Mouse (Mus musculus) midbrain, embryonic 14.5 days (tissue): ENCODE results near the gene Akt2. TPM values are rescaled to one million over a fixed set of nuclear protein-coding genes. Genes with fewer than 3 reads are reported as not detected.

Experiments used
- ATAC-seq: fragments of 200-750 bp; cut with Nextera tagmentation; 2 replicates; pipeline ENCODE4 v1.8.0; 2017; ENCODE audit warnings: moderate number of reproducible peaks, moderate library complexity; ENCODE audit not compliant: low FRiP score, low TSS enrichment
- DNase-seq: peaks from one replicate; pipeline ENCODE4 v3.0.0-alpha.2; 2015
- H3K27ac ChIP-seq: fragments of 300-500 bp; sonication (generic); replicated peaks from 2 replicates; pipeline ENCODE4 v1.5.1; 2014; ENCODE audit warnings: mild to moderate bottlenecking, low read depth, low read length, moderate library complexity
- H3K27me3 ChIP-seq: fragments of 300-500 bp; sonication (generic); 2 replicates; pipeline ENCODE4 v1.6.1; 2014; ENCODE audit warnings: low read length, control low read depth, mixed read lengths; ENCODE audit not compliant: control insufficient read depth, insufficient read depth
- H3K36me3 ChIP-seq: fragments of 300-500 bp; sonication (generic); 2 replicates; pipeline ENCODE4 v1.6.1; 2014; ENCODE audit warnings: low read length, control low read depth; ENCODE audit not compliant: control insufficient read depth, insufficient read depth
- H3K4me1 ChIP-seq: fragments of 300-500 bp; sonication (generic); 2 replicates; pipeline ENCODE4 v1.6.1; 2014; ENCODE audit warnings: mild to moderate bottlenecking, antibody characterized with exemption, low read length, control low read depth; ENCODE audit not compliant: control insufficient read depth, insufficient read depth
- H3K4me2 ChIP-seq: fragments of 300-500 bp; sonication (generic); 2 replicates; pipeline ENCODE4 v1.6.1; 2014; ENCODE audit warnings: mild to moderate bottlenecking, low read length, moderate library complexity
- H3K4me3 ChIP-seq: fragments of 300-500 bp; sonication (generic); replicated peaks from 2 replicates; pipeline ENCODE4 v1.5.1; 2014; ENCODE audit warnings: low read depth, low read length
- H3K9ac ChIP-seq: fragments of 300-500 bp; sonication (generic); replicated peaks from 2 replicates; pipeline ENCODE4 v1.6.1; 2014; ENCODE audit warnings: mild to moderate bottlenecking, low read length, moderate library complexity
- H3K9me3 ChIP-seq: fragments of 300-500 bp; sonication (generic); 2 replicates; pipeline ENCODE4 v1.6.1; 2016; ENCODE audit warnings: low read length, control low read depth, mixed read lengths; ENCODE audit not compliant: control insufficient read depth
- WGBS: fragments of 180-500 bp; shearing (Covaris S2); extraction: QIAGEN DNeasy Blood & Tissue Kit; methylation state at CpG from one replicate; pipeline ENCODE4 v1.1.7; 2014; 5-methylcytosine and 5-hydroxymethylcytosine counted together
- polyA plus RNA-seq: library from polyadenylated mRNA; unstranded; fragments of >200 nt; fragmentation: Nextera tagmentation; extraction: Ambion mirVana; gene quantifications from 2 replicates; pipeline ENCODE4 v1.2.1, GENCODE M21; 2014

The Akt2 gene
- 51.0 and 67.0 TPM in 2 replicates for polyA plus RNA-seq

DNA sequence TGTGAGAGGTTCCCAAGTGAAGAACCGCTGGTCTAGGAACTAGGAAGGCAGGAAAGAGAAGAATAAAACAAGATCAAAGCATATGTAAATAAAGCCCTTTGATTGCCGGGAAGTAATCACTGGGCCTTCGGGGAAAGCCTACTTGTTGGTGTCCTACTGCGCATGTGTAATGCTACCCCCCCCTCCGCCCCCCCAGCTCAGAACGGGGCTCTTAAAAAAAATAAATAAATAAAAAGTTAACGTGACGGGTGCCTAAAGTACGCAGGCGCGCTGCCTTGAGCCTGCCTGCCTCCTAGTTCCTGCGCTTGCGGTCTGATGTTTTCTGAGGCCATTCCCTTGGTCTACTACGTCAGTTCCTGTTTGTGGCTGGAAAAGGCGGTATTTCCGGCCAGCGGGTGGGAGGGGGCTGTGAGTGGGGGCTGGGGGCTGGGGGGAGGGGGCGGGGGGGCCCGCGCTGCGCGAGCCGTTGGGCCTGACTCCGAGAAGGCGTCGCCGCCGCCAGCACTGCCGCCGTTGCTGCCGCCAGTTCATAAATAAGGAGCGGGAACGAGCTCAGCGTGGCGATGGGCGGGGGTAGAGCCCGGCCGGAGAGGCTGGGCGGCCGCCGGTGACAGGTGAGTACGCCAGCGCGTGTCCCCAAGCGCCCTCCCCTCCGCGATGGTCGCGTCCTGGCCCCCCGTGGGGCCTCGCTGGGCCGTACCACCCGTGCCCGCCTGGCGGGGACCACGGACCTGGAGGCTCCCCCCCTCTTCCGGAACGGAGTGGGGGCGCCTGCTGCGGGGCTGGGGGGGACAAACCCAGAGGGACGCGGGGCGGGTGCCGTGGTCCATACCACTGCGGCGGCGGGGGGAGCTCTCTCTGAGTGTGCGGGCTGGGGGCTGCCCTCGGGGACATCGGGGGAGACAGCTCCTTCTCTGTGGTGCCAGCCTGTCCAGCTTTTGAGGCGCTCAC, at the start of gene Akt2:
Gene Akt2 (plus strand): TSS at position 287 of the 951 bp plus-strand sequence.
- Histone ChIP-seq H3K27me3 (no peaks in the 10 kb centered on the region), H3K4me2 (peak within 1 kb of the TSS; percentile 81), H3K4me1 (peaks cover 15% of the 10 kb centered on the region), H3K27ac (peak within 1 kb of the TSS; percentile 99), H3K4me3 (peak within 1 kb of the TSS; percentile 72), H3K9me3 (no peaks in the 10 kb centered on the region), H3K9ac (peak within 1 kb of the TSS; percentile 84), H3K36me3 (0 out of 2 replicates have a peak, but pooled peaks cover 4% of the 10 kb centered on the region)
- WGBS, result under 1% methylated on average over 57 of the region's 71 CpGs
- DNase-seq (peak; percentile 97), ATAC-seq (peak; percentile 93)

DNA sequence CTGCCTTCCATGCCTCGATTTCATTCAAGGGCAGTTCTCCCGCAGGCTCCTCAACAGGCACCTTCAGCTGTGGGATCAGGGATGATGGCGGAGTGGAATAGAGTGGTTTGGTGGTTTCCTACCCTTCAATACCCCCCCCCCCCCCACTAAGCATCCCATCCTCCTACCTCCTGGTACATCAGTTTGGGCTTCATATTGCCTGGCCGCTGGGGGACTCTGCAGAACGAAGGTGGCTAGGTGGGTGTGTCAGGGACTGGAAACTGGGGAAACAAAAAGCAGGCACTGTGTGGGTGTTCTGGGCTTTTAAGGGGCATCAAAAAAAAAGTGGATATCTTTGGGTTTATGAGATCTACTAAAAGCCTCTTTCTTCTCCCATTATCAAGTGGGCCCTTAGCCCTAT, 49.4 kb upstream of the Akt2 start:
- H3K9me3 ChIP-seq, result no peaks in the 10 kb centered on the region
- peak overlapping the region; percentile 73 for H3K9ac ChIP-seq
- no peak for DNase-seq
- WGBS, result 69% methylated on average over 5 of the region's 5 CpGs
- H3K27ac ChIP-seq, result 0 out of 2 replicates have a peak overlapping the region, but pooled peaks have one; percentile 26
- H3K4me2 ChIP-seq, result peak overlapping the region; percentile 85
- H3K36me3 ChIP-seq, result peaks cover 36% of the 10 kb centered on the region
- peak overlapping the region; percentile 61 for H3K4me3 ChIP-seq
- no peaks in the 10 kb centered on the region for H3K27me3 ChIP-seq
- H3K4me1 ChIP-seq, result peaks cover 14% of the 10 kb centered on the region
- no peak for ATAC-seq

DNA sequence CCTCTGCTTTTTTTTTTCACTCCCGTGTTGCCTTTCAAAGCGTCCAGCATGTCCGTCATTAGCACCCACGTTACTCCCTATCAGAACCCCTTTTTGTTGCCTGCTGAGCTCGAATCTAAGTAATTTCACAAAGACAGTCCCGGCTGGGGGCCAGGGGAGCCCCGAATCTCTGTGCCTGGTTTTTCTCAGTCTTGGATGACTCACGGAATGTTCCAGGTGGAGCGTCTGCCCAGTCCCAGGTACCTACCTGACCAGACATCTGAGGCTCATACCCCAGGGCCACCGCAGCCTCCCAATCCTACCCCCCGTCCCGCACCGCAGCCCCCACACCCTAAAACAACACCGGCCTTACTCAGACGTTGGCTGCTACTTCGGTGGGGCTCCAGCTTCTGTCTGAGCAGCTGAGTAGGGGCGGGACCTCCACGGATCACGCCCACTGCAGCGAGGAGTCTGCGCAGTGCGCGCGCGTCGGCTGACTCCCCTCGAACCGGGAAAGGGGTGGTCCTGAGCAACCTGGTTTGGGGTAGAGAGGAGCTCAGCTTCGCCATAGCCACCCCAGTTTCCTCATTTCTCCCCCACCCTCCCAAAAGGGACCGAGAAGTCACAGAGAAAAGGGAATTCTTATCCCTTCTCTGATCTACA, 48.8 kb upstream of the Akt2 start:
- DNase-seq (peak; percentile 93), ATAC-seq (peak; percentile 92)
- Histone ChIP-seq H3K4me2 (peak overlapping the region; percentile 85), H3K36me3 (peaks cover 30% of the 10 kb centered on the region), H3K9ac (peak overlapping the region; percentile 73), H3K9me3 (no peaks in the 10 kb centered on the region), H3K27me3 (no peaks in the 10 kb centered on the region), H3K27ac (peak overlapping the region; percentile 37; the same call in 1 of the 2 replicates), H3K4me3 (peak overlapping the region; percentile 61), H3K4me1 (peaks cover 14% of the 10 kb centered on the region)
- 3% methylated on average over 30 of the region's 30 CpGs for WGBS

DNA sequence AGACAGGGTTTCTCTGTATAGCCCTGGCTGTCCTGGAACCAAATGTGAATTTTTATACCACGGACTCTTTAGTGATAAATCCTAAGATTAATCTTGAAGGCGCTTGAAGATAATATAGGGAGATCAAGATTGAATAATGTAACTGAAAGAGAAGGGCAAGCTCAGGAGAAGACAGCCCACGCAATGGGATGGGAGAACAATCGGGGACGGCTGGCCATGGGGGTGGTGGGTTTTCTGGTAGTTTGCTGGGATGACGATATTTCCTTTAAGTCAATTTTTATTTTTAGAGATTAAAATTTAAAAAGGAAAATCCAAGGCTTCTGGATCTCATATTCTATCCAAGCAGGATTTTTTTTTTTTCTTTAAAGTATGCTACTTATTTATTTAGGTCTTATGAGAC, 48.3 kb upstream of the Akt2 start:
- Histone ChIP-seq H3K27me3 (no peaks in the 10 kb centered on the region), H3K9ac (peak overlapping the region; percentile 73; the same call in 1 of the 2 replicates), H3K36me3 (peaks cover 24% of the 10 kb centered on the region), H3K9me3 (no peaks in the 10 kb centered on the region), H3K4me1 (peaks cover 14% of the 10 kb centered on the region), H3K4me3 (peak overlapping the region; percentile 61), H3K27ac (no peak overlapping the region), H3K4me2 (peak overlapping the region; percentile 85)
- 54% methylated on average over 6 of the region's 6 CpGs for WGBS
- DNase-seq, result peak; percentile 17
- no peak for ATAC-seq

DNA sequence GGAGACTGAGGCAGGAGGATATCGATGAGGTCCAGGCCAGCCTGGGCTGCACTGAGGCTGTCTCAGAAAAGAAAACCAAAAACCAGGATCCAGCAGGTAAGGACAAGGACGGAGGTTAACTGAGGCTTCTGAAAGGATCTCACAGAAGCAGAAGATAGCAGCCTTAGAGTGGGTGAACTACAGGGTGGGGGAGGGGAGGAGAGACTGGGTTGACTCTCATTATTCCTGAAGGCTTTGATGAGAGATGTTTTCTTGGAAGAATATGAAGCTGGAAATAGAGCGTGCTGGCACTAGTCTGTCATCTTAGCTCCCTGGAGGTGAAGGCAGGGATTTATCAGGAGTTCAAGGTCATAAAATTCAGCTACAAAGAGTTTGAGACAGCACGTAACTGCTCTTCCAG, 47.5 kb upstream of the Akt2 start:
- Histone ChIP-seq H3K4me1 (peaks cover 14% of the 10 kb centered on the region), H3K9me3 (no peaks in the 10 kb centered on the region), H3K4me2 (no peak overlapping the region), H3K27me3 (no peaks in the 10 kb centered on the region), H3K27ac (no peak overlapping the region), H3K36me3 (peaks cover 20% of the 10 kb centered on the region), H3K4me3 (no peak overlapping the region), H3K9ac (no peak overlapping the region)
- no peak for ATAC-seq
- 91% methylated on average over 4 of the region's 4 CpGs for WGBS
- DNase-seq, result no peak

DNA sequence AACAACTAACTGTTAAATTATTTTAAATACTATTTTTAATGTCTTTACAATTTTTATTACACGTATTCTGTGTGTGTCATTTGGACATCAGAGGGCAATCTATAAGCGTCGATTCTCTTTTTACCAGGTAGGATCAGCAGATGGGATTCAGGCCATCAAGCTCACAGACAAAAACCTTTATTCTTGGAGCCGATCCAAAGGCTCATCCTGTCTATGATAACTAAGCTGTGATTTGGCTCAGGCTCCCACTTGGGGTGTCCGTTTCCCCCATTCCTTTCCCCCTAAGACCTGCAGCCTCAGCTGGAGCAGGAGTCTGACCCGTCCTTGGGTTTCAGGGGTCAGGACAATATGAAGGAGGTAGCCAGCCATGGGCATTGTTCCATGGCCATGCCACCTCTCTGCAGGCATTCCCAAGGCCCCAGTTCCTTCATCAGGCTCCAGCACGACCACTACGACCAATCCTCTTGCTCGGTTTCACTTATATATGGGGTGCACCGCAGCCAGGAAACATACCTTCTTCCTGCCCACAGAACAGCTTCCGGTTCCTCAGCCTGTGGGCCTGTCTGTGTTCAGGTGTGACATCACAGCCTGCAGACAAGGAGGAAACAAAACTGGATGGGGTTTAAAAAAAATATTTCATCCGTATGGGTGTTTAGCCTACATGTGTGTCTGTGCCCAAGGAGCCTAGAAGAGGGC, 46.5 kb upstream of the Akt2 start:
- DNase-seq, result no peak
- no peak for ATAC-seq
- 90% methylated on average over 12 of the region's 12 CpGs for WGBS
- Histone ChIP-seq H3K9ac (no peak overlapping the region), H3K9me3 (no peaks in the 10 kb centered on the region), H3K4me2 (no peak overlapping the region), H3K27ac (no peak overlapping the region), H3K36me3 (peaks cover 12% of the 10 kb centered on the region; the same call in 1 of the 2 replicates), H3K27me3 (no peaks in the 10 kb centered on the region), H3K4me3 (no peak overlapping the region), H3K4me1 (peaks cover 14% of the 10 kb centered on the region)

DNA sequence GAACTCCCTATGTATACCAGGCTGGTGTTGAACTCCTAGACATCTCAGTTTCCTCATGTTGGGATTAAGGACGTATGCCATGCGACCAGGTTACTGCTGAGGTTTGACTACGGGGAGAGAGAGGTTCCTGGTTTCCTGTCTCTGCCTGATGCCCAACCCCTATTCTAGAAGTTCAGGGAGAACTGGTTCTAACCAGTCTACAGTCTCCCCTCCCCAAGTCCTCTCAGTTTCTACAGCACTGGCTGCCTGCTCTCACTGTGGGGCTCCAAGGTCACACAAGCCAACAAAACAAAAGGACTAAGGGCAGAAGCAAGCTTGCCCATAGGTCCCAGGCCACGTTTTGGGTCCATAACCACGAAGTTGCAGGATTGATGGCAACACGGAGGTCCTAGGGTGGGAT, 41.8 kb upstream of the Akt2 start:
- no peaks in the 10 kb centered on the region for H3K9me3 ChIP-seq
- H3K9ac ChIP-seq, result no peak overlapping the region
- ATAC-seq, result no peak
- no peak for DNase-seq
- WGBS, result 80% methylated on average over 6 of the region's 6 CpGs
- no peak overlapping the region for H3K4me2 ChIP-seq
- H3K27me3 ChIP-seq, result no peaks in the 10 kb centered on the region
- H3K4me3 ChIP-seq, result no peak overlapping the region
- peaks cover 7% of the 10 kb centered on the region; the same call in 1 of the 2 replicates for H3K4me1 ChIP-seq
- no peaks in the 10 kb centered on the region for H3K36me3 ChIP-seq
- no peak overlapping the region for H3K27ac ChIP-seq

DNA sequence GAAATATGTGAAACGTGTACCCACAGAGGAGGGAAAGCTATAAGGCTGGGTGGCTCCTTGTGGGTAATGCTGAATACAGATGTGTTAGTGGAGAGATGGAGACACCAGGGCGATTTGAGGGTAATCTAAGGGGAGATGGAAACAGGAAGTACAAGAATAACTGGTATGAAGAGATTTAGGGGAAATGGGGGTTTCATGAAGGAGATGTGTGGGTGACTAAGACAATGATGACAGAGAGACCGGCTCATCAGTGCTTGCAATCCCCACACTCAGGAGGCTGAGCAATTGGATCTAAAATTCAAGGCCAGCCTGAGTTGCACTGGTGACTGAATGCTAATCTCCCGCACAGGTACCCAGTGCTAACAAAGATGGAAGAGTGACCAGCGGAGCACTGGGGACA, 39.3 kb upstream of the Akt2 start:
- 62% methylated on average over 5 of the region's 5 CpGs for WGBS
- H3K4me1 ChIP-seq, result peaks cover 7% of the 10 kb centered on the region; the same call in 1 of the 2 replicates
- DNase-seq (no peak), ATAC-seq (no peak)
- H3K36me3 ChIP-seq, result peaks cover 9% of the 10 kb centered on the region
- no peak overlapping the region for H3K27ac ChIP-seq
- H3K27me3 ChIP-seq, result no peaks in the 10 kb centered on the region
- no peaks in the 10 kb centered on the region for H3K9me3 ChIP-seq
- H3K4me3 ChIP-seq, result peak overlapping the region; percentile 64
- H3K9ac ChIP-seq, result peak overlapping the region; percentile 51; the same call in 1 of the 2 replicates
- H3K4me2 ChIP-seq, result peak overlapping the region; percentile 75
